Mouse (Mus musculus) C3H10T1/2 (cell line): ENCODE measurements around the gene Pak4. TPM values are rescaled to one million over a fixed set of nuclear protein-coding genes. Genes with fewer than 3 reads are reported as not detected.

Source experiments
- polyA plus RNA-seq, 2 experiments: library from polyadenylated mRNA; unstranded; fragments of >200 nt; fragmentation: generic; extraction: Trizol; gene quantifications; one replicate each; pipeline ENCODE4 v1.2.1; 2012; ENCODE audit warnings: missing spikeins in 2 of 2

The Pak4 gene
- polyA plus RNA-seq, result 10 to 100 TPM; 15.0 to 33.1 TPM

GRCm38 (mm10) chr7:28597642-28598446 is at the start of gene Pak4, which contains the start of gene Samd4b:
Gene Pak4 (minus strand): TSS chr7:28598185.
Gene Samd4b (minus strand): TSS chr7:28598144.

GRCm38 (mm10) chr7:28631073-28631472 is 33.1 kb upstream of the Pak4 start, which contains the start of gene Acp7:
Gene Acp7 (minus strand): TSS chr7:28631332.

GRCm38 (mm10) chr7:28547154-28547553 is 50.8 kb downstream of the Pak4 start, which contains the start of gene Nccrp1:
Gene Nccrp1 (minus strand): TSS chr7:28547254.

GRCm38 (mm10) chr7:28540526-28540925 is 57.5 kb downstream of the Pak4 start, which contains the start of gene Sycn:
Gene Sycn (plus strand): TSS chr7:28540885.

GRCm38 (mm10) chr7:28522536-28522935 is 75.4 kb downstream of the Pak4 start, which contains the start of gene Ifnl3:
Gene Ifnl3 (plus strand): TSS chr7:28522836.

GRCm38 (mm10) chr7:28510405-28510974 is 87.5 kb downstream of the Pak4 start, which contains the start of gene Ifnl2:
Gene Ifnl2 (minus strand): TSS chr7:28510455.

Other genes starting within 250 kb of the Pak4 start
- over 10,000 TPM in 1 of 2 experiments, 1,000 to 10,000 TPM in 1; 5,175 to 11,723 TPM for gene Rps16, start 247.5 kb downstream of the Pak4 start, polyA plus RNA-seq
- gene Plekhg2, start 225.6 kb downstream of the Pak4 start, polyA plus RNA-seq, result 10 to 100 TPM in 1 of 2 experiments, 1 to 10 TPM in 1; 7.3 to 36.1 TPM
- 10 to 100 TPM in 1 of 2 experiments, 1 to 10 TPM in 1; 3.3 to 11.2 TPM for gene Zfp36, start 217.9 kb downstream of the Pak4 start, polyA plus RNA-seq
- gene Med29, start 205.5 kb downstream of the Pak4 start, polyA plus RNA-seq, result 10 to 100 TPM; 42.7 to 61.9 TPM
- 10 to 100 TPM; 14.8 to 40.0 TPM for gene Paf1, start 205.2 kb downstream of the Pak4 start, polyA plus RNA-seq
- gene Gmfg, start 160.7 kb downstream of the Pak4 start, polyA plus RNA-seq, result under 1 TPM; 0.14 to 0.22 TPM
- gene Lrfn1, start 146.2 kb downstream of the Pak4 start, polyA plus RNA-seq, result under 1 TPM; 0.01 to 0.11 TPM
- not detected for gene Ifnl2, start 87.7 kb downstream of the Pak4 start, polyA plus RNA-seq
- not detected for gene Ifnl3, start 75.3 kb downstream of the Pak4 start, polyA plus RNA-seq
- not detected for gene Sycn, start 57.3 kb downstream of the Pak4 start, polyA plus RNA-seq
- not detected for gene Nccrp1, start 50.9 kb downstream of the Pak4 start, polyA plus RNA-seq
- 10 to 100 TPM; 14.8 to 48.1 TPM for gene Samd4b, start within 50 bp of the Pak4 start, polyA plus RNA-seq
- gene Acp7, start 33.1 kb upstream of the Pak4 start, polyA plus RNA-seq, result not detected
- gene Fbxo27, start 94.7 kb upstream of the Pak4 start, polyA plus RNA-seq, result not detected
- gene Fbxo17, start 118.6 kb upstream of the Pak4 start, polyA plus RNA-seq, result 1 to 10 TPM in 1 of 2 experiments, under 1 TPM in 1; 0.95 to 6.2 TPM
- 100 to 1,000 TPM; 146 to 201 TPM for gene Mrps12, start 143.6 kb upstream of the Pak4 start, polyA plus RNA-seq
- 10 to 100 TPM; 10.5 to 14.6 TPM for gene Sars2, start 143.8 kb upstream of the Pak4 start, polyA plus RNA-seq
- not detected for gene Ccer2, start 158.0 kb upstream of the Pak4 start, polyA plus RNA-seq
- gene Sirt2, start 168.6 kb upstream of the Pak4 start, polyA plus RNA-seq, result 100 to 1,000 TPM in 1 of 2 experiments, 10 to 100 TPM in 1; 54.4 to 105 TPM
- gene Nfkbib, start 169.3 kb upstream of the Pak4 start, polyA plus RNA-seq, result 10 to 100 TPM; 35.1 to 38.9 TPM
- under 1 TPM; 0.05 to 0.70 TPM for gene Rinl, start 190.8 kb upstream of the Pak4 start, polyA plus RNA-seq
- 100 to 1,000 TPM; 106 to 235 TPM for gene Hnrnpl, start 210.4 kb upstream of the Pak4 start, polyA plus RNA-seq
- 100 to 1,000 TPM in 1 of 2 experiments, 10 to 100 TPM in 1; 75.3 to 378 TPM for gene Ech1, start 227.0 kb upstream of the Pak4 start, polyA plus RNA-seq
- 1 to 10 TPM in 1 of 2 experiments, not detected in 1; 7.4 TPM for gene Lgals4, start 235.7 kb upstream of the Pak4 start, polyA plus RNA-seq